Mouse (Mus musculus) activated CD4-positive, CD25-positive, alpha-beta regulatory T cell, adult 4 months (primary cell): ENCODE data around the gene Zfp663. TPM values are rescaled to one million over a fixed set of nuclear protein-coding genes. Genes with fewer than 3 reads are reported as not detected.

Experiments used
- ATAC-seq: one replicate; pipeline ENCODE4 v1.8.0; 2017
- polyA plus RNA-seq, 2 experiments: library from polyadenylated mRNA; unstranded; fragments of 100-300 nt; shearing (Covaris generic); gene quantifications; one replicate each; pipeline ENCODE4 v1.2.1; 2017

Gene Zfp663
- polyA plus RNA-seq, result not detected

DNA sequence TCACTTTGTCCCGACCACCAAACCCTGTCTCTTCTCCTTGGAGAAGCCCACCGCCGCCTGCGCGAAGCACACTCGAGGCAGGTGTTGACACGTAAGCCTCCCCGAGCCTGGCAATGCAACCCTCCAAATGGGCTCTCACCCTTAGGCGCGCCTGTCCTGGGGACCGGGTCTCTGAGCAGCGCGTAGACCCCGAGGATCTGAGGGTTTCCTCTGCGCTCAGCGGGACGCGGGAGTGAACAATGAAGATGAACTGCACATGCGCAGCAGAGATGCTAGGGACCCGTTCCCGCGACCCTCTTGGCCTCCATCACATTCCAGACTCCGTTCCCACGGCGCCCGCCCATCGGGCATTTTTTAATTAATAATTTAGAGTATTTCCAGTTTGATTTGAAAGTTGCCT is at the start of gene Zfp663:
Gene Zfp663 (minus strand): TSS at position 234 of the 400 bp plus-strand sequence.
- ATAC-seq, result no peak

DNA sequence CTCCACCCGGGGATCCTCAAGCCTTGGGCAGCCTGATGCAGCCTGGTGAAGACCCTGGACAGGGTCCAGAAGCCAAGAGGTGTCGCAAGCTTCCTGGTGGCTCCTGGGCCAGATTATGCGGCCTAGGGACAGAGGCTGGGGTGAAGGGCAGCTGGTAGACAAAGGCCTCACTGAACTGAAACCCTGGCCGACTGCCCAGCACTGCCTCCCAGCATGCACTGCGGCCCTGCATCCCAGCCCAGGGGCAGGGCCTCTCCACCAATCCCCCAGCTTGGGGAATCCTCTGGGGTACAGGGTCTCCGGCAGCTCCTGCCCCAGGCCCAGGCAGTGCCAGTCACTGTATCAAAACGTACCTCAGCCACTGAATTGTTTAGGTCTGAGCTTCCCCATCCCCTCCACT is 48.8 kb upstream of the Zfp663 start:
- no peak for ATAC-seq

DNA sequence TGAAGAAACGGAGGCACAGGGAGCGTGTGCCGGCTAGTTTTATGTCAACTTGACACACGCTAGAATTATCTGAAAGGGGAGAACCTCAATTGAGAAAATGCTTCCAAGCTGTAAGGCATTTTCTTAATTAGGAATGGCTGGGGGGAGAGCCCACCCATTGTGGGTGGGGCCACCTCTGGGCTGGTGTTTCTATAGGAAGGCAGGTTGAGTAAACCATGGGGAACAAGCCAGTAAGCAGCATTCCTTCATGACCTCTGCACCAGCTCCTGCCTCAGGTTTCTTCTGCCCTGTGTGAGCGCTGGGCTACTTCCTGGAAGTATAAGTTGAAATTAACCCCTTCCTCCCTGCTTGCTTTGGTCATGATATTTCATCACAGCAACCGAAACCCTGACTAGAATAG is 47.3 kb upstream of the Zfp663 start:
- no peak for ATAC-seq

DNA sequence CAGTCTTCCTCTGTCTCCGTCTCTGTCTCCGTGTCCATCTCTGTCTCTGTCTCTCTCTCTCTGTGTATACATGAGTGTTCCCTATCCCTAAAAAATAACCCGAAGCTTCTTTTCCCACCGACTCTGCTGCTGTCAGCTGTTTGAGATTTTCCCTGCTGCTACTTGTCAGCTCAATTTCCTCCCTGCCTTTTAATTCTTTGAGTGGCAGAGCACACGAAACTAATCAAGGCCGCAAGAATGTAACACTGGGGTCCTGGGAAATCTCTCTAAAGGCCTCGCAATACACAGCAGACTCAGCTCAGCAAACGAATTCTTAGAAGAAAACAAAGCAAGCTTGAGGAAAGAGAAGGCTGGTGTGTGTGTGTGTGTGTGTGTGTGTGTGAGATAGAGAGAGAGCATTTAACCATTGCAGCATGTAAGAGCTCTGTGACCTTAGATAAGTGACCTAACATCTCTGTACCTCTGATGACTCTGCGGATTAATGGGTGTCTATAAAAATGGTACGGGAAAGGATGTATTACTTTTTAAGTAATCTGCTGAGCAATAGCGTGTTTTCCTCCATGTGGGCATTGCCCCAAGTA is 46.7 kb upstream of the Zfp663 start:
- ATAC-seq, result no peak

DNA sequence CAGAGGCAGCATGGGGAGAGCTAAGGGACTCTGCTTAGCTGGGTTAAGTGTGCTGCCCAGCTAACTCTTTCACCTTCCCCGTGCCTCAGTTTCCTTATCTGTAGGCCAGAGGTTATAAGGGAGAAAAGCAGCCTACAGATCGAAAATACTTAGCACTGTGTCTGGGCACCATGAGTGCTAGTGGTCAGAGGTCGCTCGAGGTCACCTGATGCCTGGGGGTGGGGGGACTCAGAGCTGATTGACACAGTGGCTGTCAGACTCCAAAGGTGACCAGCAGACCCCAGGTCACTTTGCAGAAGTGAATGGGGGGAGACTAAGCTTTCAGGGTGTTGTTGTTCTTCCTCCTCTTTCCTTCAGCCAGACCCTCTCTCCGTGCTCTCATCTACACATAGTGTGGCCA is 45.8 kb upstream of the Zfp663 start:
- ATAC-seq, result no peak

DNA sequence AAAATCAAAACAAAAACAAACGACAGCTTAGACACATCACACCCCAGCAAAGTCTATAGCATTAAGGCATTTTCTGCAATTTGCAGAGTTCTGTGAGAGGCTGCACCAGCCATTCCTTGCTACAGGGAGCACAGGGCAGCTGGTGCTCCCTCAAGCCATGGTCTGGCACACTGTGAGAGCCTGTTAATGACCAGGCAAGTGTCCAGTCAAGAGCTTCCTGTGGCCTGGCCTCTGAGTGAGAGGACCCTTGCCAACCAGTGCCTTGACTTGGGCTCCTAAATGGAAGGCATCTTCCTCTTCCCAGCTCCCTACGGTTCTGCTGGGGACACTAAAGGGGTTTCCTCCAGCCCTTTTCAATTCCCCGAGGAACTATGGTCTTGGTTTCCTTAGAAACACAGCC is 45.4 kb upstream of the Zfp663 start:
- ATAC-seq, result no peak

DNA sequence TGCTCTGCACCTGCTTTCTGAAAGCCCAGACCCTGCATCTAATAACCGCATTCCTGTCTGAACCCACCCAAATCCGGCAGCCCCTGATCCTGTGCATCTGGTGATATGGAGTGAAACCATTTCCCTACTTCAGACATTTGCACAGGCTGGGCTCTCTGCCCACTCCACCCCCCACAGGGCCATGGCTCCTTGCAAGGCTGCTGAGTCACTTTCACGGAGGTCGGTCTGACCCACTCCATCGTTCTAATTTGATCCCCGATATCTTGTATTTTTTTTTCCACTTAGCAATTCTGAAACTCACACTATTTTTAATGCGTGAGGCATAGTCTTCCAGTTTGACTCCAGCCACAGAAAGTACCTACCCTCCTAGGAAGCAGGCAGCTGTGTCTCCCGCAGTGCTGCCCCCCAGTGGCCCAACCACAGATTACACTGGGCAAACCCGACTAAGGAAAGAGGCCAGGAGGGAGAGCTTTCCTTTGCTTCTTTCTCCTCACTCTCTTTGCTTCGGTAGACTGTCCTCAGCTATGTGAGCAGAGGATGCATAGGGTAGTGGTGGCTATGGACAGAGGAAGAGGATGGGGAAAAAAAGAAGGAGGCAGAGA is 39.3 kb upstream of the Zfp663 start:
- ATAC-seq, result no peak

DNA sequence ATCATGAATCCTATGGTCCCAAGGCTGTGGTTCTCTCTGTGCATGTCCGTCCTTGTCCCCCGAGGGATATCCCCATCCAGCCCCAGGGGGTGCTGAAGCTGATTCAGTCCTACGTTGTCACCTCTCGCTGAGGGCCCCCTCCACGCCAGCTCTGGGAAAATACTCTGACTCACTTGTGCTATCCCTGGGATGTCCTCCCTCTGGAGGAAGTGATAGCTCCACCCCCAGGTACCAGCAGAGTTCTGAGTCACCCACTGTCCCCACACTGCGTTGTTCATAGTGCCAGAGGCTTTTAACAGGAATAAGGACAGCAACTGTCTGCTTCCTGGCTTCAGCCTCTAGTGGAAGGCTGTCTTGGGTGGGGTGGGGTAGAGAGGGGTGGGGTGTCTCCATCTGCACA is 36.8 kb upstream of the Zfp663 start:
- ATAC-seq, result no peak

DNA sequence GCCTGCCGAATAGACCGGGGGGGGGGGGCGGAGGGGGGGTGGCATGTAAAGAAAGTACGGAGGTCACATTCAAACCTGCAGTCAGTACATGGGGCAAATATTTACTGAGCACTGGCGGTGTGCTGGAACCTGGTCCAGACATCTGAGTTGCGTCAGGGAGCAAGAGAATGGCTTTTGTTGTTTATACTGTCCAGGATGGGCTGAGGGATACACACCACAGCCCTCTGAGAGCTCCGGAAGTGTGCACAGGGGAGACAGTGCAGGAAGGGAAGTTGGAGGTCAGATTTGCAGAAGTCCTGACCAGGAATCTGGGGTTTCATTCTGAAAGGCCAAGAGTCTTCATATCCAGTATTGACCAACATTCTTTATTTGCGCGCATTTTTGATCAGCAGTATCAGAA is 36.4 kb upstream of the Zfp663 start:
- no peak for ATAC-seq

DNA sequence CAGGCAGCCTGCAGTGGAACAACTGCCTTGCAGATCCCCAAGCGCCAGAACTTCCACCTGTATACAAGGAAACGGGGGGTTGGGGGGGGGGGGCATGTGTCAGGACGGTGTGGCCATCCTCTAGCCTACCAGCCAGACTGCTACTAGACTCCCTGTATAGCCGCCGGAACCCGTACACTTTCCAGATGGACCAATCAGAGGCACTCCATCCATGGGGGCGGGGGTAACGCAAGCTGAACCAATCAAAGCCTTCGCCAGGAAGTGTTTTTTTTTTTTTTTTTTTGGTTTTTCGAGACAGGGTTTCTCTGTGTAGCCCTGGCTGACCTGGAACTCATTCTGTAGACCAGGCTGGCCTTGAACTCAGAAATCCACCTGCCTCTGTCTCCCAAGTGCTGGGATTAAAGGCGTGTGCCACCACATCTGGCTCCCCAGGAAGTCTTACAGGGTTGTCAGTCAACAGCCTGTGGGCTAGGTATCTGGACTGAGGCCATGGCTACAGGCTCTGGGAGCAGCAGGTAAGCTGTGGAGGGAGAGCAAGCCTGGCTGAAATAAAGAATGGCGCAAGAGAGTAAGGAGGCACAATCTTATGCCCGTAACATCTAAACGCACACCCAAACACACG is 29.7 kb upstream of the Zfp663 start:
- no peak for ATAC-seq

DNA sequence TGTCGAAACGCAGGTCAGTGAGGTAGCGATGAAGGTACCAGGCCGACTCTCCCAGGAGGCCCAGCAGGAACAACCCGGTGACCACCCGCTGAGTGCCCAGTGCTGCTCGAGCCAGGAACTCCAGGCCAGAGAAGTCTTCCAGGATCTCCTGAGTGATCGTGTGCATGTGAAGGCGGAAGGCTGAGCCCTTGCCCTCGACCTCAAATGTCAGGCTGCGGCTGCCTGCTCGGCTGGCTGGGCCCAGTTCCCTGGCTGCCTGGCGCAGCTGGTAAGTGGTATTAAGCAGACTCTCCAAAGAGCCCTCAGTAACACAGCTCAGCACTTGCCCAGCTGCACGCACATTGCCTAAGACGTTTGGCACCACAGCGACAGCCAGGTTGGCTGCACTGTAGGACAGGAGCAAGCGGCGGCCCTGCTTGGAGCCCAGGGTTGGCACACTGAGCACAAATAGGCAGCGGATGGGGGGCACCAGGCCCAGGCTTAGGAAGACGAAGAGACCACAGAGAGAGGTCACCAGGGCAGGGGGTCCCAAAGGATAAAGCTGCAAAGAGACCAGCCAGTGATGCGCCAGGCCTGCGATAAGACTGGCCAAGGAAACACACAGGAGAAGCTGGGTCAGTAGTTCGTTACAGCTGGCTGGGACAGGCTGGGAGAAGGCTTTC is 29.1 kb upstream of the Zfp663 start:
- ATAC-seq, result no peak

DNA sequence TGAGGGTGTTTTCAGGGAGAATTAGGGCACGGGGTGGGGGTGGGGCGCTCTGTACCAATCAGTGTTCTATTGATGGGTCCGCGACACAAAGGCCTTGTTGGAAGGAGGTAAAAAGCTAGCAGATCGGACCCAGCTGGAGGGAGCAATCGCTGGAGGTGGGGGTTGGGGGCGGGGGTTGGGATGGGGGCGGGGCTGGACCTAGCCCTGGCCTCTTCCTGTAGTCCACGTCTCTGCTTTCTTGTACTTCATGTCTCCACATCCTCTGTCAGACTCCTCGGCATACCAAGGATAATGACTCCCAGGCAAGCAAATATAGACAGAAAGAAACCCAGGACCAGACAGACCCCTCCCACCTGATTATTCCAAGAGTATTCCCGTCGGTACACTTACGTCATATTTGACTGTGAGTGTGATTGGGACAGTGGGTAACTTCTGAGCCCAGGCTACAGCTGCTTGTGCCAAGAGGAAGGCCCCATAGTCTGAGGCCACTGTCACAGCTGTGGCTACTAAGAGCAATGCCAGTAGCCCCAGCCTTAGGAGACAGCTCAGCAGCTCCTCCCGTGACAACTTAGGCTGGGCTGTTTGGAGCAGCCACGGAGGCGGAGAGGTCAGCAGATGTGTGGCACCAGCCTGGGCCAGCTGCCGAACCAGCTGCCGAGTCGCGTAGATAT is 28.4 kb upstream of the Zfp663 start:
- no peak for ATAC-seq

DNA sequence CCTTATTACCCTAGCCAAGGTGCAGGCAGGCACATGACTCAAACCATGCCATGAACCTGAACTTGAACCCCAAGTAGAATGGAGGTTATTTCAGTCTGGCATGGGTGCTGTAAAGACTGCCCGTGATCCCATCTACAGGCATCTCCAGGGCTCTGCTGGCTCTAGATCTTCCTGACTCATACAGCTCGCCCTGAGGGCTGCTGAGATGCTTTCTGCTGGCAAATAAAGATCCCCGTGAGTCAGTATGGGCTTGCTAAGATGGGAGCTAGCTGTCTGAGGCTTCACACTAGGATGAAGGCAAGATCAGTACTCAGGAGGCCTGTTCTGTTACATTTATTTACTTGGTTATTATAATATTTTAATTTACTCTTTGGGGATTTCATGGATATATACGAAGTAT is 23.6 kb upstream of the Zfp663 start:
- no peak for ATAC-seq

DNA sequence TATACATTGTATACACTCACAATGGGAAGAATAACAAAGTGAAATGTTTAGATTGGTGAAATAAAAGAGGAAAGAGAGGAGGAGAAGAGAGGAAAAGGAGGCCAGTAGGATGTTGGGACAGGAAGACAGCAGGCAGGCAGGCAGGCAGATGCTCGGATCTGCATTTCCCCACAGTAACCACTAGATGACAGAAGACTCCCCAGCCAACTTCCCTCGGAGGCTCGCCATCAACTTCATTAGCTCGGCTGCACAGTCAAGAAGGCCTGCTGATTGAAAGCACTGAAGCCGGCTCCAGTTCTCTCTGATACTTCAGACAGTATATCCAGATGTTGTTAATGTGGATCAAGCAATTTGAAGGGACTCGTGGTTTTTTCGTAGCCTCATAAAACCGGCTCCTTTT is 23.0 kb upstream of the Zfp663 start:
- ATAC-seq, result no peak

DNA sequence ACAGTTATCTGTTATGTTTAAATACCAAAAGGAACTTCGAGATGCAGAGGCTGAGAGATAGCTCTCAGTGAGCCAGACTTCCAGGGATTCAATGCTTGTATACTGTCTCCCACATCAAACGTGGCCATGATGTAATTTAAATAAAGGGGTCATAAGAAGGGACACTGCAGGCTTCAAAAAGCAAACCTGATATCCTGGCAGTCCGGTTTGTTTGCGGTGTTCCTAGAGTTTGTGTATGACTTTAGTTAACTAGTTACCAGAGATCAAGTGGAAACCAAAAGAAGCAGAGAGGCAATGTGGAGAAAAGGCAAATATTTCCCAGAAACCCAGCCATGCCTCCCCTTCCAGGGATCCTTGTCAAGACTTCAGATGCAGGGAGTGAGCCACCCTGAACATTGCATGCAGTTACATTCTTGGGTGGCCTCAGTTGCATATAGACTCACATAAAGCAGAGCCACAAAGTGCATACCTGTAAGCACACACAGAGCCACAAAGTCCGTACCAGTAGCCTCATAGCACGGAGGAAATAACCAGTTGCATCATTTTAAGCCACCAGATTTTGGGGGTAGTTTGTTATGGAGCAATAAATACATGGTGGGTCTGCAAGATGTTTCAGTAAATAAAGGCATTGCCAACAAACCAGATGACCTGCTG is 20.9 kb upstream of the Zfp663 start:
- ATAC-seq, result no peak

DNA sequence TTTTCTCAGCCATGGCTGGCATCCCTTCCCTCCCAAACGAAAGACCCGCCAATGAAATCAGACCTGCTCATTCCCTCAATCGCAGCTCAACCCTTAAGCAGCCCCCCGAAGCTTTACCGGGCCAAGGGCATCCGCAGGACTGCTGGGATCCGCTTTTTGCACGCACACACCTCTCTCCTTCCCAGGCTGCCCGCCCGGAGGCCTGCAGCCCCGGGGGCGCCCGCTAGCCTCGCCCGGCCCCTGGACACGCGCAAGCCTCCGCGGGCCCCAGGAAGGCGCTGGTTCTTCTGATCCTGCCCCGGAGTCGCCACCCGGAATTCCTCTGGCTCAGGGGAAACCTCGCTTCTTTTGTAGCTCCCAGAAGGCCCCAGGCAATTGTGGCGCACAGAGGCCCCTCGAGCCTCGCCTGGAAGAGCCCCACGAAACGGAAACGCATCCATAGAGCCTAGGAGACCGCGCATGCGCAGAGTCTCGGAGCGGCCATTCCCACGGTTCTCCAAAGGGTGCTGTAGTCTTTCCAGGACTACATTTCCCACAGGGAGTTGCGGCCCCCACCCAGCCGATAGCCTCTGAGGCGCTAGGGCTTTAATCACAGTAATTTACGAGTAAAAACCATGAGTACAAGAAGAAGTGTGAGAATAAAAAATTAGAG is 19.4 kb upstream of the Zfp663 start, which contains the start of gene Zfp334:
Gene Zfp334 (minus strand): TSS at position 416 of the 652 bp plus-strand sequence.
- ATAC-seq, result no peak

DNA sequence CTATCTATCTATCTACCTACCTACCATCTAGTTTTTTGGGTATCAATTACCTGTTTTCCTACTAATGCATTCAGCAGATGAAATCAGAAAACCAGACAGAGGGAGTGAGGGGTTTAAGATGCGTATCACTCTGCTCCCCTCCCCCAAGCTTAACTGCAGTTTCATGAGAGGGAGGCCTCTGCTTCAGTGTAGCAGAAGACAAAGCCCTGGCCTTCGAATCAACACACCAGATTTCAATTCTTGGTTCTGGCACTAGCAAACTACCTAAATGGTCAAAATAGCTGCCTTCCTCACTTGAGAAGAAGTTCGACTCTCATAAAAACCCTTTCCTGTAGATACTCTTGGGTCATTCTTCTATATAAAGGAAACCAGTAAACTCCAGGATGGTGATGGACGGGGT is 18.8 kb upstream of the Zfp663 start:
- ATAC-seq, result no peak

DNA sequence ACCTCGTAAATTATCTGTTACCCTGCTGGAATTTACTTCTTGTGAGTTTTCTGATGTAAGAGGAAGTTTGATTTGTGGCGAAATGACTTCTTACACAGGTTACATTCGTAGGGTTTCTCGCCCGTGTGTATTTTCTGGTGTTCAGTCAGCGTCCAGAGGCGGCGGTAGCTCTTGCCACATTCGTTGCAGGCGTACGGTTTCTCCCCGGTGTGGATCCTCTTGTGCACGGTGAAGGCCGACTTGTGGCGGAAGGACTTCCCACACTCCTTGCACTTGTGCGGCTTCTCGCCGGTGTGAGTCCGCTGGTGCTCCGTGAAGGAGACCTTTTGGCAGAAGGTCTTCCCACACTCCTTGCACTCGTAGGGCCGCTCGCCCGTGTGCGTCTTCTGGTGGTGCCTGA is 11.5 kb upstream of the Zfp663 start:
- no peak for ATAC-seq

DNA sequence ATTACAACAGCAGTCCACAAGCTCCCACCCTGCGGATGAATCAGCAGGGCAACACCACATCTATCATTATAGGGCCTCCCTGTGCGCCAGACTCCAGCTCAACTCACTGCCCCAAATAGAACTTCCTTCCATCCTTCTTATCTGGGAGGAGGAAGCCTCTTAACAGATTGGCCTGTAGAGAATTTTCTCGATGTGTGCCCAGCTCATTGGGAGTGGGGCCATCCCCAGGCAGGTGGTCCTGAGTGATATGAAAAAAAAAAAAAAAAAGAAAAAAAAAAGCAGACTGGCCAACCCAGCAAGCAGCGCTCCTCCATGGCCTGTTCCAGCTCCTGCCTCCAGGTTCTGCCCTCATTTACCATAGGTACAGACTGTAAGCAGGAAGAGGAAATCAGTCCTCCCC is 7.5 kb upstream of the Zfp663 start:
- no peak for ATAC-seq

DNA sequence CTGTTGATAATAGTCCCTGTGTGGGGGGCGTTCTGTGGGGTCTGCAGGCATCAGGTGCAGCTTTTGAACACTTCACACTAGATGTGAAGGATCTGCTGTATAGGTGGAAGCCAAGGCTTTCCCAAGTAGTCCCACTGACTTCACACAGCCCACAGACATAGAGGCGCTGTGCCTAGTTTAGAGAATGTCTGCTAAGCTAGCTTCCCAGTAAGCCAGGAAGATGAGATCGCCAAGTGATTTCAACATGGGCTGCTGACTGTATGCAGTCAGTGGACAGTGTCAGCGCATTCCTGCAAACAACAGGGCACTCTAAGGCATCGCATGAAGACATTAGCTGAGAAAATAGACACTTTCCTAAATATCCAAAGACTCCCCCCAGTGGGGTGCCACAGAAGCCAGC is 6.9 kb upstream of the Zfp663 start:
- ATAC-seq, result no peak

DNA sequence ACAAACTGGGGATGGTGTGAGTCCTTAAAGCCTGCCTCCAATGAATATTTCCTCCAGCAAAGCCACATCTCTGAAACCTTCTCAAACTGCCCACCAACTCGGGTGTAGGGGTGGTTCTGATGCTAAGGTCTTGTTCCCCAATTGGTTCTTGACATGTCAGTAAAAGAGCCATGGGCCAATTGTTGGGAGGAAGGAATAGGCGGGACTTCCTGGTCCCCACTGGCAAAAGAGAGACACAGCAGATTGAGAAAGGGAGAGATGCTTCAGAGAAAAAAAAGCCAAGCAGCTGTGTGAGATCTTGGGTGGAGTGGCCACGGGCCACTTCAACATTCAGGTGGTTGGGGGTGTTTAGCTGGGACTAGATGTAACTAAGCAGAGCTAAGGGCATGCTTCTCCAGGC is 2.5 kb upstream of the Zfp663 start:
- no peak for ATAC-seq

DNA sequence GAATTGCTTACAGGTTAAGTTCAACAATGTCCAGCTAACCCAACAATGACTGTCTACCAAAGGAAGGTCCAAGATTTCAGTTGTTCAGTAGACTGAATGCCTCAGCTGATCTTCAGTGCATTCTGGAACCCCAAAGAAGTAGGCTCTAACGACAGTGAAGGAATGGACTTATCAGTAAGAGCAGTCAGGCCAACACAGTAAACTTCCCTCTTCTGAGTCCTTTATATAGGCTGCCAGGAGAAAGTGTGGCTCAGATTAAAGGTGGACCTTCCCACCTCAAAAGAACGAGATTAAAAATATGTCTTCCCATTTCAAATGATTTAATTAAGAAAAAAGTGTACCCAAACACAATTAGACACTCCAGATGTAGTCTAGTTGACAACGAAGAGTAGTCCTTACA is 1.8 kb upstream of the Zfp663 start:
- no peak for ATAC-seq
